Mouse (Mus musculus): ENCODE measurements around the gene Mrtfa. TPM values are rescaled to one million over a fixed set of nuclear protein-coding genes. Genes with fewer than 3 reads are reported as not detected.

The Mrtfa gene
- total and polyA plus RNA-seq, 3 experiments: 2.3 to 18.3 (median 17.2) TPM

GRCm38 (mm10) chr15:81000419-81001138 is 190.0 kb downstream of the Mrtfa start:
- H3K4me3 ChIP-seq (ENCODE audit: low read depth, low read length): no peak overlapping the region
- peaks cover 5% of the 10 kb centered on the region for H3K4me1 ChIP-seq (ENCODE audit: insufficient read depth, low read depth, low read length)
- DNase-seq (ENCODE audit: low spot score) (no peak), ATAC-seq (ENCODE audit: extremely low read depth, insufficient number of reproducible peaks, low FRiP score, poor library complexity, severe bottlenecking) (no peak)
- H3K9me3 ChIP-seq (replicated peaks): no peaks in the 10 kb centered on the region
- peaks cover 26% of the 10 kb centered on the region for H3K36me3 ChIP-seq (replicated peaks)
- TF ChIP-seq TAL1 (conservative IDR thresholded peaks at IDR 0.05; ENCODE audit: low read depth, low read length): no peak
- H3K27me3 ChIP-seq (ENCODE audit: insufficient read depth, low read length): no peaks in the 10 kb centered on the region

GRCm38 (mm10) chr15:80997077-80997476 is 193.5 kb downstream of the Mrtfa start:
- Histone ChIP-seq H3K36me3 (replicated peaks) (peaks cover 4% of the 10 kb centered on the region), H3K9me3 (replicated peaks) (no peaks in the 10 kb centered on the region), H3K4me3 (ENCODE audit: low read depth, low read length) (no peak overlapping the region), H3K27me3 (ENCODE audit: insufficient read depth, low read length) (no peaks in the 10 kb centered on the region), H3K4me1 (ENCODE audit: insufficient read depth, low read depth, low read length) (peaks cover 5% of the 10 kb centered on the region)
- DNase-seq (ENCODE audit: low spot score) (no peak), ATAC-seq (ENCODE audit: extremely low read depth, insufficient number of reproducible peaks, low FRiP score, poor library complexity, severe bottlenecking) (no peak)
- no peak for TF ChIP-seq CTCF (IDR thresholded peaks at IDR 0.05; ENCODE audit: low read depth, low read length)
- no peak for TF ChIP-seq GATA1 (IDR thresholded peaks at IDR 0.05; ENCODE audit: borderline replicate concordance, low read length)
- no peak for TF ChIP-seq POLR2AphosphoS5 (IDR thresholded peaks at IDR 0.05; ENCODE audit: insufficient replicate concordance, low read depth, low read length)
- TF ChIP-seq GATA2 (IDR thresholded peaks at IDR 0.05; ENCODE audit: borderline replicate concordance, low read depth, low read length): no peak
- TF ChIP-seq TAL1 (conservative IDR thresholded peaks at IDR 0.05; ENCODE audit: low read depth, low read length): no peak

GRCm38 (mm10) chr15:80996090-80996835 is 194.3 kb downstream of the Mrtfa start:
- H3K4me3 ChIP-seq (ENCODE audit: low read depth, low read length): no peak overlapping the region
- no peaks in the 10 kb centered on the region for H3K9me3 ChIP-seq (replicated peaks)
- DNase-seq (ENCODE audit: low spot score): no peak
- no peaks in the 10 kb centered on the region for H3K27me3 ChIP-seq (ENCODE audit: insufficient read depth, low read length)
- peaks cover 4% of the 10 kb centered on the region for H3K36me3 ChIP-seq (replicated peaks)
- peaks cover 5% of the 10 kb centered on the region for H3K4me1 ChIP-seq (ENCODE audit: insufficient read depth, low read depth, low read length)
- TF ChIP-seq GATA2 (IDR thresholded peaks at IDR 0.05; ENCODE audit: borderline replicate concordance, low read depth, low read length) (no peak), CTCF (IDR thresholded peaks at IDR 0.05; ENCODE audit: low read depth, low read length) (no peak), POLR2AphosphoS5 (IDR thresholded peaks at IDR 0.05; ENCODE audit: insufficient replicate concordance, low read depth, low read length) (no peak), GATA1 (IDR thresholded peaks at IDR 0.05; ENCODE audit: borderline replicate concordance, low read length) (no peak), TAL1 (conservative IDR thresholded peaks at IDR 0.05; ENCODE audit: low read depth, low read length) (no peak)
- no peak for ATAC-seq (ENCODE audit: extremely low read depth, insufficient number of reproducible peaks, low FRiP score, poor library complexity, severe bottlenecking)

GRCm38 (mm10) chr15:80994959-80995358 is 195.6 kb downstream of the Mrtfa start:
- Histone ChIP-seq H3K36me3 (replicated peaks) (peaks cover 4% of the 10 kb centered on the region), H3K4me3 (ENCODE audit: low read depth, low read length) (no peak overlapping the region), H3K4me1 (ENCODE audit: insufficient read depth, low read depth, low read length) (no peaks in the 10 kb centered on the region), H3K9me3 (replicated peaks) (no peaks in the 10 kb centered on the region), H3K27me3 (ENCODE audit: insufficient read depth, low read length) (no peaks in the 10 kb centered on the region)
- no peak for DNase-seq (ENCODE audit: low spot score)
- no peak for ATAC-seq (ENCODE audit: extremely low read depth, insufficient number of reproducible peaks, low FRiP score, poor library complexity, severe bottlenecking)
- TF ChIP-seq TAL1 (conservative IDR thresholded peaks at IDR 0.05; ENCODE audit: low read depth, low read length) (no peak), GATA1 (IDR thresholded peaks at IDR 0.05; ENCODE audit: borderline replicate concordance, low read length) (no peak), GATA2 (IDR thresholded peaks at IDR 0.05; ENCODE audit: borderline replicate concordance, low read depth, low read length) (no peak), CTCF (IDR thresholded peaks at IDR 0.05; ENCODE audit: low read depth, low read length) (no peak), POLR2AphosphoS5 (IDR thresholded peaks at IDR 0.05; ENCODE audit: insufficient replicate concordance, low read depth, low read length) (no peak)

- Histone ChIP-seq H3K4me3 (ENCODE audit: low read depth, low read length) (no peak overlapping the region), H3K27me3 (ENCODE audit: insufficient read depth, low read length) (no peaks in the 10 kb centered on the region), H3K9me3 (replicated peaks) (no peaks in the 10 kb centered on the region), H3K4me1 (ENCODE audit: insufficient read depth, low read depth, low read length) (peaks cover 7% of the 10 kb centered on the region), H3K36me3 (replicated peaks) (peaks cover 7% of the 10 kb centered on the region)
- ATAC-seq (ENCODE audit: extremely low read depth, insufficient number of reproducible peaks, low FRiP score, poor library complexity, severe bottlenecking) (no peak), DNase-seq (ENCODE audit: low spot score) (no peak)
- TF ChIP-seq GATA1 (IDR thresholded peaks at IDR 0.05; ENCODE audit: borderline replicate concordance, low read length) (no peak), GATA2 (IDR thresholded peaks at IDR 0.05; ENCODE audit: borderline replicate concordance, low read depth, low read length) (no peak), TAL1 (conservative IDR thresholded peaks at IDR 0.05; ENCODE audit: low read depth, low read length) (no peak), CTCF (IDR thresholded peaks at IDR 0.05; ENCODE audit: low read depth, low read length) (no peak), POLR2AphosphoS5 (IDR thresholded peaks at IDR 0.05; ENCODE audit: insufficient replicate concordance, low read depth, low read length) (no peak)
Observed at GRCm38 (mm10) chr15:80989712-80990111, 200.8 kb downstream of the Mrtfa start.

GRCm38 (mm10) chr15:80988331-80988730 is 202.2 kb downstream of the Mrtfa start:
- DNase-seq (ENCODE audit: low spot score): no peak
- H3K4me3 ChIP-seq (ENCODE audit: low read depth, low read length): no peak overlapping the region
- H3K4me1 ChIP-seq (ENCODE audit: insufficient read depth, low read depth, low read length): peaks cover 7% of the 10 kb centered on the region
- TF ChIP-seq GATA1 (IDR thresholded peaks at IDR 0.05; ENCODE audit: borderline replicate concordance, low read length) (no peak), POLR2AphosphoS5 (IDR thresholded peaks at IDR 0.05; ENCODE audit: insufficient replicate concordance, low read depth, low read length) (no peak), GATA2 (IDR thresholded peaks at IDR 0.05; ENCODE audit: borderline replicate concordance, low read depth, low read length) (no peak), TAL1 (conservative IDR thresholded peaks at IDR 0.05; ENCODE audit: low read depth, low read length) (no peak), CTCF (IDR thresholded peaks at IDR 0.05; ENCODE audit: low read depth, low read length) (no peak)
- H3K9me3 ChIP-seq (replicated peaks): no peaks in the 10 kb centered on the region
- H3K36me3 ChIP-seq (replicated peaks): peaks cover 4% of the 10 kb centered on the region
- ATAC-seq (ENCODE audit: extremely low read depth, insufficient number of reproducible peaks, low FRiP score, poor library complexity, severe bottlenecking): no peak
- H3K27me3 ChIP-seq (ENCODE audit: insufficient read depth, low read length): no peaks in the 10 kb centered on the region

Measured in G1E (cell line).